Comparison of ENCODE assay signal across 25 mouse cellular contexts in genomic region chr17:75051440-75051925, GRCm38 (mm10). TPM values are rescaled to one million over a fixed set of nuclear protein-coding genes. Genes with fewer than 3 reads are reported as not detected.
DNase-seq lines count a peak whose midpoint lies in the region; ATAC-seq lines count a peak whose summit lies in the region.
"Had no signal": no experiment of that assay in that cellular context is flagged by ENCODE, and none has a peak within 500 bp of the region (broad histone marks: within the 10 kb centered on the region; RNA-seq: fewer than 3 reads in every experiment).

No protein-coding gene starts in this region.

- no peaks in the 10 kb centered on the region for H3K27me3 ChIP-seq in embryonic facial prominence, embryonic 11.5 days (ENCODE audit: control insufficient read depth, insufficient read depth, low read length)
- no peaks in the 10 kb centered on the region for H3K27me3 ChIP-seq in embryonic facial prominence, embryonic 10.5 days (replicated peaks; ENCODE audit: low read depth, poor library complexity, severe bottlenecking)
- H3K27me3 ChIP-seq in megakaryocyte, embryonic 14.5 days (replicated peaks) = no peaks in the 10 kb centered on the region
- no peaks in the 10 kb centered on the region for H3K27me3 ChIP-seq in forebrain, embryonic 11.5 days (ENCODE audit: control insufficient read depth, insufficient read depth, low read length)
- H3K27me3 ChIP-seq: forebrain, embryonic 15.5 days; Patski had no signal

- 69% methylated on average over 8 of the region's 8 CpGs for WGBS in embryonic facial prominence, embryonic 11.5 days
- WGBS in embryonic facial prominence, embryonic 10.5 days = 73% methylated on average over 8 of the region's 8 CpGs
- WGBS in forebrain, embryonic 11.5 days = 85% methylated on average over 8 of the region's 8 CpGs

- H3K4me1 ChIP-seq in embryonic facial prominence, embryonic 11.5 days (ENCODE audit: control insufficient read depth, insufficient read depth, low read length) = no peaks in the 10 kb centered on the region
- peaks cover 12% of the 10 kb centered on the region for H3K4me1 ChIP-seq in embryonic facial prominence, embryonic 10.5 days
- H3K4me1 ChIP-seq in megakaryocyte, embryonic 14.5 days = peaks cover 68% of the 10 kb centered on the region
- H3K4me1 ChIP-seq in forebrain, embryonic 11.5 days (replicated peaks; ENCODE audit: control insufficient read depth, insufficient read depth, low read length) = no peaks in the 10 kb centered on the region
- H3K4me1 ChIP-seq: forebrain, embryonic 15.5 days; hindbrain, embryonic 13.5 days had no signal

- H3K36me3 ChIP-seq in embryonic facial prominence, embryonic 11.5 days (replicated peaks; ENCODE audit: control insufficient read depth, insufficient read depth, low read depth, low read length) = no peaks in the 10 kb centered on the region
- H3K36me3 ChIP-seq in embryonic facial prominence, embryonic 10.5 days (replicated peaks) = no peaks in the 10 kb centered on the region
- H3K36me3 ChIP-seq in megakaryocyte, embryonic 14.5 days (replicated peaks; ENCODE audit: low read length) = peaks cover 99% of the 10 kb centered on the region
- no peaks in the 10 kb centered on the region for H3K36me3 ChIP-seq in forebrain, embryonic 11.5 days (ENCODE audit: control insufficient read depth, insufficient read depth, low read length)
- H3K36me3 ChIP-seq: forebrain, embryonic 10.5 days; forebrain, embryonic 15.5 days; G1E; hindbrain, embryonic 13.5 days had no signal

- ATAC-seq in embryonic facial prominence, embryonic 11.5 days (replicated peaks; ENCODE audit: insufficient number of reproducible peaks, low FRiP score, low TSS enrichment, low read depth) = no peak
- no peak for ATAC-seq in megakaryocyte, adult 5-6 weeks (ENCODE audit: poor library complexity, severe bottlenecking)
- ATAC-seq in forebrain, embryonic 11.5 days (replicated peaks; ENCODE audit: low FRiP score) = no peak
- ATAC-seq: activated CD4-positive, CD25-positive, alpha-beta regulatory T cell, adult 4 months; CD4-positive, CD25-positive, alpha-beta regulatory T cell, adult 4 months; forebrain, embryonic 15.5 days; hindbrain, postnatal 0 days; Patski had no signal

- H3K9me3 ChIP-seq in embryonic facial prominence, embryonic 11.5 days (replicated peaks; ENCODE audit: control insufficient read depth, low read length) = no peaks in the 10 kb centered on the region
- no peaks in the 10 kb centered on the region for H3K9me3 ChIP-seq in embryonic facial prominence, embryonic 10.5 days
- no peaks in the 10 kb centered on the region; the same call in 1 of the 2 replicates for H3K9me3 ChIP-seq in megakaryocyte, embryonic 14.5 days
- no peaks in the 10 kb centered on the region for H3K9me3 ChIP-seq in forebrain, embryonic 11.5 days (ENCODE audit: control insufficient read depth, low read length)
- H3K9me3 ChIP-seq: forebrain, embryonic 10.5 days; forebrain, embryonic 15.5 days; heart, embryonic 10.5 days; hindbrain, embryonic 13.5 days had no signal

- H3K4me2 ChIP-seq in embryonic facial prominence, embryonic 11.5 days (ENCODE audit: low read depth, low read length) = no peak overlapping the region
- H3K4me2 ChIP-seq in forebrain, embryonic 11.5 days (ENCODE audit: low read depth, low read length, severe bottlenecking) = no peak overlapping the region
- H3K4me2 ChIP-seq: forebrain, embryonic 15.5 days; hindbrain, embryonic 13.5 days had no signal

- DNase-seq in embryonic facial prominence, embryonic 11.5 days (ENCODE audit: low spot score) = peak; percentile 40
- DNase-seq in embryonic facial prominence, embryonic 10.5 days (ENCODE audit: low spot score) = no peak
- peak; percentile 83 for DNase-seq in adipocyte (ENCODE audit: low spot score)
- no peak for DNase-seq in lung, postnatal 25 days (ENCODE audit: low spot score)
- DNase-seq in forebrain, embryonic 11.5 days (ENCODE audit: low spot score) = no peak
- DNase-seq: B cell, adult 2 months; cerebellum, adult 11-12 months; cerebellum, adult 9-10 months; cerebellum, postnatal 25 days; gastrocnemius, postnatal 10 days; heart, adult 18-20 months; heart, postnatal 10 days; kidney, adult 11 months; kidney, adult 9 months had no signal

- no peak overlapping the region for H3K27ac ChIP-seq in embryonic facial prominence, embryonic 11.5 days (replicated peaks; ENCODE audit: low read depth, low read length)
- H3K27ac ChIP-seq in embryonic facial prominence, embryonic 10.5 days (replicated peaks) = no peak overlapping the region
- H3K27ac ChIP-seq in forebrain, embryonic 11.5 days (ENCODE audit: low read depth, low read length) = no peak overlapping the region
- H3K27ac ChIP-seq: forebrain, embryonic 10.5 days; forebrain, embryonic 15.5 days; heart, embryonic 10.5 days; hindbrain, embryonic 13.5 days; hindbrain, postnatal 0 days had no signal

- H3K9ac ChIP-seq in embryonic facial prominence, embryonic 11.5 days (replicated peaks; ENCODE audit: low read length) = no peak overlapping the region
- no peak overlapping the region for H3K9ac ChIP-seq in forebrain, embryonic 11.5 days (ENCODE audit: low read length)
- H3K9ac ChIP-seq: forebrain, embryonic 15.5 days; hindbrain, embryonic 13.5 days had no signal

- no peak overlapping the region for H3K4me3 ChIP-seq in embryonic facial prominence, embryonic 11.5 days (ENCODE audit: low read depth, low read length)
- no peak overlapping the region for H3K4me3 ChIP-seq in embryonic facial prominence, embryonic 10.5 days
- peak overlapping the region; percentile 8 for H3K4me3 ChIP-seq in megakaryocyte, embryonic 14.5 days (replicated peaks)
- no peak overlapping the region for H3K4me3 ChIP-seq in forebrain, embryonic 11.5 days (ENCODE audit: low read depth, low read length)
- H3K4me3 ChIP-seq: forebrain, embryonic 10.5 days; forebrain, embryonic 15.5 days; heart, embryonic 10.5 days; hindbrain, embryonic 13.5 days had no signal

RNA-seq across cellular contexts. Expression of gene Ltbp1, which starts 46.1 kb away (rescaled TPM):
- 14.2 and 16.8 TPM in 2 replicates for polyA plus RNA-seq in embryonic facial prominence, embryonic 11.5 days (2014; fragmentation: Nextera tagmentation; extraction: Ambion mirVana)
- 7.0 and 8.5 TPM in 2 replicates for polyA plus RNA-seq in embryonic facial prominence, embryonic 10.5 days (2016; fragmentation: Nextera tagmentation; extraction: Ambion mirVana)
- 30.6 and 93.5 TPM in 2 replicates for polyA plus RNA-seq in megakaryocyte, embryonic 14.5 days (2012; ENCODE audit: insufficient read depth, low replicate concordance)
- total RNA-seq in megakaryocyte, adult 5-6 weeks (2015) = 0.07 and 0.67 TPM in 2 replicates
- total RNA-seq in megakaryocyte, adult 5-6 weeks (2017) = 0.12 and 0.48 TPM in 2 replicates
- 4.2 and 5.0 TPM in 2 replicates for polyA plus RNA-seq in forebrain, embryonic 11.5 days (2014; fragmentation: Nextera tagmentation; extraction: Ambion mirVana)
- polyA plus RNA-seq: G1E had no signal

Comparison
In these comparisons a context has a peak if more than half of its experiments do, and no peak if none do; other contexts are left out.
1. DNase-seq: peak in embryonic facial prominence, embryonic 11.5 days (single experiment) and adipocyte (single experiment); none in embryonic facial prominence, embryonic 10.5 days (single experiment), lung, postnatal 25 days (single experiment) and forebrain, embryonic 11.5 days (single experiment).